Mouse (Mus musculus) kidney, postnatal 25 days (tissue): ENCODE measurements at regions not wholly inside any gene's neighbourhood (a gene's known extent, or its start where the extent isn't known, plus 50 kb on each side); places are given as distances from the start of the nearest gene placed in this dataset.

ENCODE experiments used
- DNase-seq, 2 experiments: peaks; one replicate each; pipeline ENCODE4 v3.0.0; 2021; ENCODE audit warnings: mixed read lengths in 2 of 2

- no peak for DNase-seq
These were observed 169.4 kb upstream of the Fam19a5 start for GRCm38 (mm10) chr15:87374670-87375069.

GRCm38 (mm10) chr15:87375596-87376194, 168.4 kb upstream of the Fam19a5 start:
- DNase-seq: no peak

- no peak for DNase-seq
These were observed 160.4 kb upstream of the Fam19a5 start for GRCm38 (mm10) chr15:87383551-87384265.

GRCm38 (mm10) chr15:87384279-87385066, 159.6 kb upstream of the Fam19a5 start:
- no peak for DNase-seq

GRCm38 (mm10) chr15:87386513-87386983, 157.6 kb upstream of the Fam19a5 start:
- no peak for DNase-seq

GRCm38 (mm10) chr15:87391395-87391794, 152.7 kb upstream of the Fam19a5 start:
- no peak for DNase-seq

- DNase-seq: peak; percentile 61 to 77
These were observed 145.7 kb upstream of the Fam19a5 start for GRCm38 (mm10) chr15:87398396-87398795.

GRCm38 (mm10) chr15:87405689-87406088, 138.4 kb upstream of the Fam19a5 start:
- DNase-seq: no peak

- no peak for DNase-seq
These were observed 132.1 kb upstream of the Fam19a5 start for GRCm38 (mm10) chr15:87411978-87412377.

- no peak for DNase-seq
These were observed 128.1 kb upstream of the Fam19a5 start for GRCm38 (mm10) chr15:87415996-87416395.

GRCm38 (mm10) chr15:87421743-87422142, 122.4 kb upstream of the Fam19a5 start:
- DNase-seq: no peak

- DNase-seq: peak in 1 of 2 experiments; percentile 38
These were observed 110.8 kb upstream of the Fam19a5 start for GRCm38 (mm10) chr15:87433306-87433705.

GRCm38 (mm10) chr15:87433901-87434300, 110.2 kb upstream of the Fam19a5 start:
- no peak for DNase-seq

GRCm38 (mm10) chr15:87435566-87435965, 108.5 kb upstream of the Fam19a5 start:
- DNase-seq: no peak

- no peak for DNase-seq
These were observed 106.5 kb upstream of the Fam19a5 start for GRCm38 (mm10) chr15:87437611-87438010.

- no peak for DNase-seq
These were observed 85.2 kb upstream of the Fam19a5 start for GRCm38 (mm10) chr15:87458932-87459331.

- DNase-seq: no peak
These were observed 67.9 kb upstream of the Fam19a5 start for GRCm38 (mm10) chr15:87476247-87476646.

GRCm38 (mm10) chr15:87476862-87477490, 67.1 kb upstream of the Fam19a5 start:
- no peak for DNase-seq

GRCm38 (mm10) chr15:87480758-87481157, 63.3 kb upstream of the Fam19a5 start:
- no peak for DNase-seq
